Comparison of ENCODE assay signal across 14 mouse cellular contexts in genomic region chr15:97896861-97897654, GRCm38 (mm10). TPM values are rescaled to one million over a fixed set of nuclear protein-coding genes. Genes with fewer than 3 reads are reported as not detected.
A peak's percentile ranks its signal among the peaks of the same experiment; 100 is the strongest.
DNase-seq lines count a peak whose midpoint lies in the region; ATAC-seq and TF ChIP-seq lines count a peak whose summit lies in the region.
"Had no signal": no experiment of that assay in that cellular context is flagged by ENCODE, and none has a peak within 500 bp of the region (broad histone marks: within the 10 kb centered on the region; RNA-seq: fewer than 3 reads in every experiment).

No protein-coding gene starts in this region.

- H3K36me3 ChIP-seq in forebrain, postnatal 0 days (ENCODE audit: insufficient read depth): no peaks in the 10 kb centered on the region
- H3K36me3 ChIP-seq in forebrain, embryonic 11.5 days (ENCODE audit: control insufficient read depth, insufficient read depth, low read length): no peaks in the 10 kb centered on the region
- H3K36me3 ChIP-seq in kidney, adult 2 months (ENCODE audit: control insufficient read depth, insufficient read depth, low read length): no peaks in the 10 kb centered on the region
- H3K36me3 ChIP-seq in hindbrain, embryonic 16.5 days (ENCODE audit: control insufficient read depth, insufficient read depth, low read length): no peaks in the 10 kb centered on the region
- H3K36me3 ChIP-seq: heart, embryonic 12.5 days; liver, embryonic 12.5 days; neural tube, embryonic 15.5 days had no signal

- TF ChIP-seq CTCF in forebrain, postnatal 0 days (IDR thresholded peaks at IDR 0.05; ENCODE audit: low read depth): no peak
- TF ChIP-seq CTCF in kidney, adult 2 months (conservative IDR thresholded peaks at IDR 0.05; ENCODE audit: insufficient read depth, insufficient read length, low read depth, low read length): no peak

- no peak overlapping the region for H3K9ac ChIP-seq in forebrain, postnatal 0 days
- no peak overlapping the region for H3K9ac ChIP-seq in forebrain, embryonic 11.5 days (ENCODE audit: low read length)
- H3K9ac ChIP-seq in hindbrain, embryonic 16.5 days (ENCODE audit: low read depth, low read length): no peak overlapping the region
- H3K9ac ChIP-seq: heart, embryonic 12.5 days; liver, embryonic 12.5 days; neural tube, embryonic 15.5 days had no signal

- H3K4me2 ChIP-seq in forebrain, postnatal 0 days (ENCODE audit: low read depth): no peak overlapping the region
- H3K4me2 ChIP-seq in forebrain, embryonic 11.5 days (ENCODE audit: low read depth, low read length, severe bottlenecking): no peak overlapping the region
- no peak overlapping the region for H3K4me2 ChIP-seq in hindbrain, embryonic 16.5 days (ENCODE audit: low read length)
- H3K4me2 ChIP-seq: heart, embryonic 12.5 days; liver, embryonic 12.5 days; neural tube, embryonic 15.5 days had no signal

- H3K27ac ChIP-seq in forebrain, postnatal 0 days (ENCODE audit: low read depth, low read length): no peak overlapping the region
- H3K27ac ChIP-seq in forebrain, embryonic 11.5 days (ENCODE audit: low read depth, low read length): no peak overlapping the region
- H3K27ac ChIP-seq in kidney, adult 2 months (ENCODE audit: insufficient read depth, low read depth, low read length): peak overlapping the region; percentile 78
- no peak overlapping the region for H3K27ac ChIP-seq in hindbrain, embryonic 16.5 days (ENCODE audit: low read depth, low read length)
- H3K27ac ChIP-seq: liver, embryonic 12.5 days; neural tube, embryonic 15.5 days had no signal

- H3K9me3 ChIP-seq in forebrain, postnatal 0 days (ENCODE audit: low read length): no peaks in the 10 kb centered on the region
- H3K9me3 ChIP-seq in forebrain, embryonic 11.5 days (ENCODE audit: control insufficient read depth, low read length): no peaks in the 10 kb centered on the region
- no peaks in the 10 kb centered on the region for H3K9me3 ChIP-seq in hindbrain, embryonic 16.5 days (ENCODE audit: control insufficient read depth, low read length)
- H3K9me3 ChIP-seq: heart, embryonic 12.5 days; liver, embryonic 12.5 days; megakaryocyte, embryonic 14.5 days; neural tube, embryonic 15.5 days had no signal

- no peak overlapping the region for H3K4me3 ChIP-seq in forebrain, postnatal 0 days (ENCODE audit: low read depth, low read length)
- no peak overlapping the region for H3K4me3 ChIP-seq in forebrain, embryonic 11.5 days (ENCODE audit: low read depth, low read length)
- H3K4me3 ChIP-seq in kidney, adult 2 months (ENCODE audit: insufficient read depth, low read depth, low read length): no peak overlapping the region
- no peak overlapping the region for H3K4me3 ChIP-seq in hindbrain, embryonic 16.5 days (ENCODE audit: low read length)
- H3K4me3 ChIP-seq: heart, embryonic 12.5 days; liver, embryonic 12.5 days; megakaryocyte, embryonic 14.5 days; neural tube, embryonic 15.5 days had no signal

- no peak for ATAC-seq in forebrain, postnatal 0 days
- ATAC-seq in forebrain, embryonic 11.5 days (replicated peaks; ENCODE audit: low FRiP score): no peak
- no peak for ATAC-seq in hindbrain, embryonic 16.5 days
- ATAC-seq: liver, embryonic 12.5 days had no signal

- TF ChIP-seq POLR2A in kidney, adult 2 months (IDR thresholded peaks at IDR 0.05; ENCODE audit: low read depth, low read length): no peak

- no peaks in the 10 kb centered on the region for H3K27me3 ChIP-seq in forebrain, postnatal 0 days (ENCODE audit: insufficient read depth, low read length)
- no peaks in the 10 kb centered on the region for H3K27me3 ChIP-seq in forebrain, embryonic 11.5 days (ENCODE audit: control insufficient read depth, insufficient read depth, low read length)
- no peaks in the 10 kb centered on the region for H3K27me3 ChIP-seq in kidney, adult 2 months (replicated peaks; ENCODE audit: control insufficient read depth, insufficient read depth, low read length)
- no peaks in the 10 kb centered on the region for H3K27me3 ChIP-seq in hindbrain, embryonic 16.5 days (replicated peaks; ENCODE audit: control insufficient read depth, insufficient read depth, low read length)
- H3K27me3 ChIP-seq: neural tube, embryonic 15.5 days had no signal

- WGBS in forebrain, postnatal 0 days: 68% methylated on average over 16 of the region's 16 CpGs
- whole genome bisulfite sequencing in forebrain, embryonic 11.5 days: 86% methylated on average over 16 of the region's 16 CpGs
- WGBS in kidney, adult 2 months: 39% methylated on average over 16 of the region's 16 CpGs
- 71% methylated on average over 16 of the region's 16 CpGs for WGBS in hindbrain, embryonic 16.5 days

- peak; percentile 31 for DNase-seq in forebrain, postnatal 0 days
- DNase-seq in forebrain, embryonic 11.5 days (ENCODE audit: low spot score): no peak
- peak; percentile 28 for DNase-seq in NIH3T3 (ENCODE audit: low read depth)
- DNase-seq in kidney, adult 2 months: peak; percentile 93
- peak; percentile 78 to 89 for DNase-seq in kidney, postnatal 25 days
- no peak for DNase-seq in layer of hippocampus, adult 8-10 months (ENCODE audit: low spot score in 2 of 2)
- DNase-seq: cerebellum, adult 2 months; gastrocnemius, postnatal 25 days; heart, postnatal 4 days had no signal

- no peaks in the 10 kb centered on the region for H3K4me1 ChIP-seq in forebrain, postnatal 0 days (ENCODE audit: insufficient read depth)
- H3K4me1 ChIP-seq in forebrain, embryonic 11.5 days (replicated peaks; ENCODE audit: control insufficient read depth, insufficient read depth, low read length): no peaks in the 10 kb centered on the region
- peaks cover 74% of the 10 kb centered on the region for H3K4me1 ChIP-seq in kidney, adult 2 months (ENCODE audit: control insufficient read depth, insufficient read depth, low read length)
- H3K4me1 ChIP-seq in hindbrain, embryonic 16.5 days (ENCODE audit: control insufficient read depth, insufficient read depth, low read depth, low read length): no peaks in the 10 kb centered on the region

RNA-seq across cellular contexts. Expression of gene Vdr, which starts 13.4 kb away (rescaled TPM):
- total RNA-seq in forebrain, postnatal 0 days (2014; rRNA removed): 0.15 and 0.76 TPM in 2 replicates
- 0.04 and 0.05 TPM in 2 replicates for polyA plus RNA-seq in forebrain, postnatal 0 days (2015; fragmentation: Nextera tagmentation; extraction: Ambion mirVana)
- 0.17 and 0.33 TPM in 2 replicates for polyA plus RNA-seq in forebrain, embryonic 11.5 days (2014; fragmentation: Nextera tagmentation; extraction: Ambion mirVana)
- polyA plus RNA-seq in kidney, adult 2 months (2012; rRNA removed): 96.6 and 114 TPM in 2 replicates
- total RNA-seq in layer of hippocampus, adult 8-10 months (2022): under 1 TPM; 0.23 to 0.64 (median 0.50) TPM
- 0.17 and 0.26 TPM in 2 replicates for polyA plus RNA-seq in hindbrain, embryonic 16.5 days (2015; fragmentation: Nextera tagmentation; extraction: Ambion mirVana)

RNA-seq across cellular contexts. Expression of gene Hdac7, which starts 52.8 kb away (rescaled TPM):
- total RNA-seq in forebrain, postnatal 0 days (2014; rRNA removed): 20.7 and 29.4 TPM in 2 replicates
- 16.2 and 21.6 TPM in 2 replicates for polyA plus RNA-seq in forebrain, postnatal 0 days (2015; fragmentation: Nextera tagmentation; extraction: Ambion mirVana)
- 23.9 and 26.4 TPM in 2 replicates for polyA plus RNA-seq in forebrain, embryonic 11.5 days (2014; fragmentation: Nextera tagmentation; extraction: Ambion mirVana)
- 41.6 and 45.4 TPM in 2 replicates for polyA plus RNA-seq in kidney, adult 2 months (2012; rRNA removed)
- total RNA-seq in layer of hippocampus, adult 8-10 months (2022): 10 to 100 TPM; 28.0 to 41.5 (median 34.1) TPM
- polyA plus RNA-seq in hindbrain, embryonic 16.5 days (2015; fragmentation: Nextera tagmentation; extraction: Ambion mirVana): 25.2 and 27.4 TPM in 2 replicates

Comparison
In these comparisons a context has a peak if more than half of its experiments do, and no peak if none do; other contexts are left out.
1. DNase-seq: peak in forebrain, postnatal 0 days (single experiment), NIH3T3 (single experiment), kidney, adult 2 months (single experiment) and kidney, postnatal 25 days (2 of 2); none in forebrain, embryonic 11.5 days (single experiment) and layer of hippocampus, adult 8-10 months (0 of 2).
2. RNA of gene Vdr, which starts 13.4 kb away (polyA plus RNA-seq): 96.6 to 114 TPM in kidney, adult 2 months; 0.17 to 0.26 TPM in hindbrain, embryonic 16.5 days, 0.17 to 0.33 TPM in forebrain, embryonic 11.5 days and 0.04 to 0.05 TPM in forebrain, postnatal 0 days; every median in the first group is over 10 times any median in the second.